Mouse (Mus musculus): Measurements from ENCODE around the gene Kbtbd7. TPM values are rescaled to one million over a fixed set of nuclear protein-coding genes. Genes with fewer than 3 reads are reported as not detected.

Kbtbd7 gene
- total and polyA plus RNA-seq, 3 experiments = 2.9 to 9.8 (median 9.3) TPM

DNA sequence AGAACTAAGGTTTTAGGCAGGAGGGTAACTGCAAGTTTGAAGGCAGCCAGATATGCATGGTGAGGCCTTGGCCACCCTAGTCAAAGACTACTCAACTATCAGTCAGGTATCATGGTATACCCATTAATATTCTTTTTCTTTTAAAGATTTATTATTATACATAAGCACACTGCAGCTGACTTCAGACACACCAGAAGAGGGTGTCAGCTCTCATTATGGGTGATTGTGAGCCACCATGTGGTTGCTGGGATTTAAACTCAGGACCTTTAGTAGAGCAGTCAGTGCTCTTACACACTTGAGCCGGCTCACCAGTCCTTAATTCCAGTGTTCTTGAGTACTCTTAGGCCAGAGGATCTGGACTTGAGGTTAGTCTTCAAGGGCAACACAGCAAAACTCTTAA is 34.1 kb downstream of the Kbtbd7 start:
- Histone ChIP-seq H3K9ac (ENCODE audit: low read depth, low read length) (no peak overlapping the region), H3K4me1 (ENCODE audit: control insufficient read depth, insufficient read depth, low read length) (no peaks in the 10 kb centered on the region), H3K27ac (no peak overlapping the region), H3K4me3 (no peak overlapping the region), H3K27me3 (ENCODE audit: control insufficient read depth, insufficient read depth, low read length) (no peaks in the 10 kb centered on the region), H3K79me2 (replicated peaks; ENCODE audit: control insufficient read depth, insufficient read depth, low read length) (no peaks in the 10 kb centered on the region), H3K36me3 (ENCODE audit: control insufficient read depth, insufficient read depth, low read length) (no peaks in the 10 kb centered on the region; the same call in 1 of the 2 replicates)
- no peak for DNase-seq
- TF ChIP-seq CTCF (IDR thresholded peaks at IDR 0.05) (no peak), EP300 (IDR thresholded peaks at IDR 0.05; ENCODE audit: insufficient read depth, low read depth, low read length) (no peak), POLR2A (IDR thresholded peaks at IDR 0.05; ENCODE audit: insufficient read depth, low read depth, low read length) (no peak)
- intact Hi-C loops (cut with DNase I) = no loop called here
- 76% methylated on average over 1 of the region's 1 CpGs for WGBS

DNA sequence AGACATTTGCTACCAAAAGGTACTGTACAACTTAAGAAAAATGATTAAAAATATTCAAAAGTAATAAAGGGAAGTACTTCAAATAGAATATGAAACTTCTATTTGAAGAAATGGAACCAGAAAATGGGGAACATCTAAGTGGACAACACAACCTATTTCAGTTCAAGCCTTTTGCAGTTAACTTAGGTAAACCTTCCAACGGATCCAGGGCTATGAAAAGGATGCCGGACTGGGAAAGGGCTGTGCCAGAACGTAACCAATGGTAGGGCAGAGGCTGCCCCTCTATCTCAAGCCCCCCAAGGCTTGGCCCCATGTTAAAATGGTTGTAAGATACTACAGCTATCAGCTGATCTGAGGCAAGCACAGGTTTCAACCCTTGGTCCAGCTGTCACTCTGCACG is 34.7 kb downstream of the Kbtbd7 start:
- Histone ChIP-seq H3K79me2 (replicated peaks; ENCODE audit: control insufficient read depth, insufficient read depth, low read length) (no peaks in the 10 kb centered on the region), H3K4me1 (ENCODE audit: control insufficient read depth, insufficient read depth, low read length) (no peaks in the 10 kb centered on the region), H3K9ac (ENCODE audit: low read depth, low read length) (no peak overlapping the region), H3K27ac (no peak overlapping the region), H3K36me3 (ENCODE audit: control insufficient read depth, insufficient read depth, low read length) (no peaks in the 10 kb centered on the region; the same call in 1 of the 2 replicates), H3K4me3 (no peak overlapping the region), H3K27me3 (ENCODE audit: control insufficient read depth, insufficient read depth, low read length) (no peaks in the 10 kb centered on the region)
- TF ChIP-seq CTCF (IDR thresholded peaks at IDR 0.05) = no peak
- TF ChIP-seq EP300 (IDR thresholded peaks at IDR 0.05; ENCODE audit: insufficient read depth, low read depth, low read length) = no peak
- no peak for TF ChIP-seq POLR2A (IDR thresholded peaks at IDR 0.05; ENCODE audit: insufficient read depth, low read depth, low read length)
- WGBS = 86% methylated on average over 4 of the region's 4 CpGs
- DNase-seq = no peak
- intact Hi-C loops (cut with DNase I) = no loop called here

DNA sequence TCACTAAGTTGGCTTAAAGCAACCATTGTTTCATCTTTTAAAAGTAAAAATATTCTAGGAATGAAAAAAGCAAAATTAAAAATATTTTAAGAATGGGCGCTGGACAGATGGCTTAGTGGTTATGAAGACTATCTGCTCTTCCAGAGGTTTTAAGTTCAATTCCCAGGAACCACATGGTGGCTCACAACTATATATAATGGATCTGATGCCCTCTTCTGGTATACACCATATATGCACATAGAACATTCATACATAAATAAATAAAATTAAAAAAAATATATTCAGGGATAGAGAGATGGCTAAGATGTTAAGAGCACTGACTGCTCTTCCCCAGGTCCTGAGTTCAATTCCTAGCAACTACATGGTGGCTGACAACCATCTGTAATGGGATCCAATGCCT is 39.3 kb downstream of the Kbtbd7 start:
- TF ChIP-seq EP300 (IDR thresholded peaks at IDR 0.05; ENCODE audit: insufficient read depth, low read depth, low read length) (no peak), CTCF (IDR thresholded peaks at IDR 0.05) (peak; percentile 29), POLR2A (IDR thresholded peaks at IDR 0.05; ENCODE audit: insufficient read depth, low read depth, low read length) (no peak)
- no peak for DNase-seq

DNA sequence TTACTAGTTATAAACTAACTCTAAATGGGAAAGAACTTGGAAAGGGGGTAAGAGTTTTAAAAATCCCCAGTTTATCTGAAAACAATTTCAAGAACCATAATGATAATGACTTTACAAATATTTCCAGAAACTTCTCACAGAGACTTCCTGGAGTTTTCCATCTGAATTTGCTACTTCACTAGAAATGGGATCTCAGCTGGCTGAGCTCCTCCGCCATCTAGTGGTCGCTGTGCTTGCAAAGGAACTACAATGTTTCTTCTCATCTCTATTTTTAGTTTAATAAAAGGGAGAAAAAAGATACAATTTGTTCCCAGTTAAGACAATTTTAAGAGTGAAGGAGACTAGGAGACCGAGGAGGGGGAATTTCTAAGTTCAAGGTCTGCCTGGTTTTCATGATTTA is 41.3 kb downstream of the Kbtbd7 start:
- intact Hi-C loops (cut with DNase I) = loop anchor here (2.0 to 5.0 kb wide), 2 partner anchors 73 to 345 kb away; no protein-coding TSS in a partner anchor
- H3K27me3 ChIP-seq (ENCODE audit: control insufficient read depth, insufficient read depth, low read length) = no peaks in the 10 kb centered on the region
- H3K36me3 ChIP-seq (ENCODE audit: control insufficient read depth, insufficient read depth, low read length) = peaks cover 2% of the 10 kb centered on the region
- no peaks in the 10 kb centered on the region for H3K79me2 ChIP-seq (replicated peaks; ENCODE audit: control insufficient read depth, insufficient read depth, low read length)
- H3K4me1 ChIP-seq (ENCODE audit: control insufficient read depth, insufficient read depth, low read length) = no peaks in the 10 kb centered on the region
- 14% methylated on average over 3 of the region's 3 CpGs for WGBS
- no peak overlapping the region for H3K4me3 ChIP-seq
- DNase-seq = peak; percentile 48 to 67
- no peak for TF ChIP-seq POLR2A (IDR thresholded peaks at IDR 0.05; ENCODE audit: insufficient read depth, low read depth, low read length)
- 0 out of 2 replicates have a peak, but pooled peaks have one; percentile 48 for TF ChIP-seq EP300 (IDR thresholded peaks at IDR 0.05; ENCODE audit: insufficient read depth, low read depth, low read length)
- TF ChIP-seq CTCF (IDR thresholded peaks at IDR 0.05) = peak; percentile 92
- H3K27ac ChIP-seq = no peak overlapping the region
- no peak overlapping the region for H3K9ac ChIP-seq (ENCODE audit: low read depth, low read length)

More for the DNA sequence above, 39.3 kb downstream of the Kbtbd7 start:
- no peak overlapping the region for H3K9ac ChIP-seq (ENCODE audit: low read depth, low read length)
- H3K36me3 ChIP-seq (ENCODE audit: control insufficient read depth, insufficient read depth, low read length) = peaks cover 2% of the 10 kb centered on the region
- H3K4me3 ChIP-seq = no peak overlapping the region
- no peaks in the 10 kb centered on the region for H3K4me1 ChIP-seq (ENCODE audit: control insufficient read depth, insufficient read depth, low read length)
- no peaks in the 10 kb centered on the region for H3K27me3 ChIP-seq (ENCODE audit: control insufficient read depth, insufficient read depth, low read length)
- 94% methylated on average over 1 of the region's 1 CpGs for WGBS
- no peaks in the 10 kb centered on the region for H3K79me2 ChIP-seq (replicated peaks; ENCODE audit: control insufficient read depth, insufficient read depth, low read length)
- H3K27ac ChIP-seq = no peak overlapping the region
- intact Hi-C loops (cut with DNase I) = loop anchor here (2.0 to 5.0 kb wide), 2 partner anchors 71 to 343 kb away; no protein-coding TSS in a partner anchor

DNA sequence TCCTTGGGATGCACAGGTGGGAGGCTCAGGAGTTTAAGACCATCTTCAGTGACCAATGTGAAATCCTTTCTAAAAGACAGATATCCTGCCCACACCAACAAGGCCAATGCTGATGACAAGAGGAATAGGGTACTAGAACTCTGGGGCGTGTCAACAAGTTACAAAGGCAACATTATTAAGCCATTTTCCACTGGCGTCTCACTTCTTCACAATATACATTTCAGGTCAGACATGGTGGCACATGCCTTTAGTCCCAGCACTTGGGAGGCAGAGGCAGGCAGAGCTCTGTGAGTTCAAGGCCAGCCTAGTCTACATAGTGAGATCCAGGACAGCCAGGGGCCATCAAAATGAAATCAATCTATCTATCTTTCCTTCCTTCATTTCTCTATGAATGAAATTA is 47.1 kb downstream of the Kbtbd7 start:
- no peak overlapping the region for H3K4me3 ChIP-seq
- H3K9ac ChIP-seq (ENCODE audit: low read depth, low read length) = no peak overlapping the region
- no peak overlapping the region for H3K27ac ChIP-seq
- no peaks in the 10 kb centered on the region for H3K4me1 ChIP-seq (ENCODE audit: control insufficient read depth, insufficient read depth, low read length)
- H3K36me3 ChIP-seq (ENCODE audit: control insufficient read depth, insufficient read depth, low read length) = no peaks in the 10 kb centered on the region; the same call in 1 of the 2 replicates
- H3K79me2 ChIP-seq (replicated peaks; ENCODE audit: control insufficient read depth, insufficient read depth, low read length) = no peaks in the 10 kb centered on the region
- intact Hi-C loops (cut with DNase I) = no loop called here
- DNase-seq = no peak
- WGBS = 90% methylated on average over 2 of the region's 2 CpGs
- TF ChIP-seq EP300 (IDR thresholded peaks at IDR 0.05; ENCODE audit: insufficient read depth, low read depth, low read length) (no peak), CTCF (IDR thresholded peaks at IDR 0.05) (no peak), POLR2A (IDR thresholded peaks at IDR 0.05; ENCODE audit: insufficient read depth, low read depth, low read length) (no peak)
- no peaks in the 10 kb centered on the region for H3K27me3 ChIP-seq (ENCODE audit: control insufficient read depth, insufficient read depth, low read length)

Other genes with a start within 250 kb of the Kbtbd7 start
- not detected for gene Zfp957, start 179.1 kb upstream of the Kbtbd7 start, total RNA-seq (2021)
- not detected in 2 replicates for gene Zfp957, start 179.1 kb upstream of the Kbtbd7 start, polyA plus RNA-seq (2012; rRNA removed)
- 100 to 1,000 TPM in 1 of 2 experiments, 10 to 100 TPM in 1; 66.4 to 116 TPM for gene Rgcc, start 124.9 kb upstream of the Kbtbd7 start, total RNA-seq (2021)
- gene Rgcc, start 124.9 kb upstream of the Kbtbd7 start, polyA plus RNA-seq (2012; rRNA removed) = 91.8 and 124 TPM in 2 replicates
- 1 to 10 TPM; 7.9 to 9.7 TPM for gene Naa16, start 35.7 kb upstream of the Kbtbd7 start, total RNA-seq (2021)
- gene Naa16, start 35.7 kb upstream of the Kbtbd7 start, polyA plus RNA-seq (2012; rRNA removed) = 1.8 and 3.5 TPM in 2 replicates
- gene Mtrf1, start 28.7 kb upstream of the Kbtbd7 start, total RNA-seq (2021) = 1 to 10 TPM; 7.3 to 7.9 TPM
- 4.5 and 7.0 TPM in 2 replicates for gene Mtrf1, start 28.7 kb upstream of the Kbtbd7 start, polyA plus RNA-seq (2012; rRNA removed)
- under 1 TPM; 0.10 to 0.14 TPM for gene Kbtbd6, start 25.3 kb downstream of the Kbtbd7 start, total RNA-seq (2021)
- 0.08 and 0.20 TPM in 2 replicates for gene Kbtbd6, start 25.3 kb downstream of the Kbtbd7 start, polyA plus RNA-seq (2012; rRNA removed)
- gene Elf1, start 54.7 kb downstream of the Kbtbd7 start, total RNA-seq (2021) = 10 to 100 TPM; 13.3 to 13.7 TPM
- gene Elf1, start 54.7 kb downstream of the Kbtbd7 start, polyA plus RNA-seq (2012; rRNA removed) = 6.6 and 11.3 TPM in 2 replicates
- gene Wbp4, start 55.0 kb downstream of the Kbtbd7 start, total RNA-seq (2021) = 10 to 100 TPM; 22.0 to 22.7 TPM
- gene Wbp4, start 55.0 kb downstream of the Kbtbd7 start, polyA plus RNA-seq (2012; rRNA removed) = 3.7 and 7.0 TPM in 2 replicates
- gene Sugt1, start 161.2 kb downstream of the Kbtbd7 start, total RNA-seq (2021) = 10 to 100 TPM; 52.4 to 64.9 TPM
- 5.7 and 16.9 TPM in 2 replicates for gene Sugt1, start 161.2 kb downstream of the Kbtbd7 start, polyA plus RNA-seq (2012; rRNA removed)
- gene Cnmd, start 235.7 kb downstream of the Kbtbd7 start, total RNA-seq (2021) = 1 to 10 TPM; 2.0 to 3.9 TPM
- 0.47 and 1.5 TPM in 2 replicates for gene Cnmd, start 235.7 kb downstream of the Kbtbd7 start, polyA plus RNA-seq (2012; rRNA removed)

Data from heart, adult 2 months (tissue).